Mouse (Mus musculus) left cerebral cortex, postnatal 25 days (tissue): ENCODE results near the gene Myoz2. TPM values are rescaled to one million over a fixed set of nuclear protein-coding genes. Genes with fewer than 3 reads are reported as not detected.

Experiments used
- microRNA-seq, 2 experiments: library from miRNA; unstranded; fragments of <30 nt; microRNA quantifications; one replicate each; pipeline ENCODE4 v1.2.0; 2022
- total RNA-seq, 2 experiments: library from RNA; stranded (reverse); gene quantifications; 2 replicates each; pipeline ENCODE4 v1.2.3; 2021

Myoz2 gene
- total RNA-seq, 2 experiments from 2014 or later = 0.27 TPM; not detected in 1

Small RNAs within 50 kb of the gene (microRNA-seq; reads per million reads assigned to microRNA genes)
- gene Gm22066 = 0 reads per million in 2 experiments

Other genes starting within 250 kb of the Myoz2 start
- not detected for gene Fabp2, start 139.9 kb downstream of the Myoz2 start, total RNA-seq
- not detected for gene Gm10959, start 115.7 kb downstream of the Myoz2 start, total RNA-seq
- 10 to 100 TPM; 59.0 to 61.3 TPM for gene 1810037I17Rik, start 110.8 kb downstream of the Myoz2 start, total RNA-seq
- gene Usp53, start 50.5 kb downstream of the Myoz2 start, total RNA-seq = 10 to 100 TPM; 24.7 to 29.0 TPM
- 1 to 10 TPM; 2.4 to 3.2 TPM for gene Synpo2, start 201.1 kb upstream of the Myoz2 start, total RNA-seq
- gene Sec24d, start 232.4 kb upstream of the Myoz2 start, total RNA-seq = 10 to 100 TPM; 10.5 to 12.6 TPM